Mouse (Mus musculus) G1E (cell line): ENCODE results near the gene Ces3b. TPM values are rescaled to one million over a fixed set of nuclear protein-coding genes. Genes with fewer than 3 reads are reported as not detected.
"Not testable (repeated sequence)": the region's sequence is repeated elsewhere in the genome, so short reads cannot be mapped to it uniquely, and the experiment has no call there.

Source experiments
- ATAC-seq: 2 replicates; pipeline ENCODE4 v1.8.0; 2016; ENCODE audit warnings: mild to moderate bottlenecking; ENCODE audit not compliant: insufficient number of reproducible peaks, poor library complexity, low FRiP score, severe bottlenecking; ENCODE audit errors: extremely low read depth
- DNase-seq: peaks from one replicate; pipeline ENCODE4 v3.0.0; 2012; ENCODE audit warnings: low spot score
- H3K27me3 ChIP-seq: 2 replicates; pipeline ENCODE4 v1.6.1; 2012; ENCODE audit warnings: mild to moderate bottlenecking, low read length, inconsistent platforms; ENCODE audit not compliant: insufficient read depth
- H3K36me3 ChIP-seq: replicated peaks from 2 replicates; pipeline ENCODE3; 2012; ENCODE audit warnings: mild to moderate bottlenecking, inconsistent platforms
- H3K4me1 ChIP-seq: 2 replicates; pipeline ENCODE4 v1.6.1; 2012; ENCODE audit warnings: low read depth, low read length, inconsistent platforms, mixed read lengths; ENCODE audit not compliant: insufficient read depth
- H3K4me3 ChIP-seq: 2 replicates; pipeline ENCODE4 v1.5.1; 2012; ENCODE audit warnings: low read depth, mild to moderate bottlenecking, inconsistent platforms, low read length, moderate library complexity, mixed read lengths
- H3K9me3 ChIP-seq: replicated peaks from 2 replicates; pipeline ENCODE4 v1.6.1; 2012; ENCODE audit warnings: inconsistent platforms
- CTCF ChIP-seq: IDR thresholded peaks from 2 replicates; pipeline ENCODE4 v1.5.1; 2012; ENCODE audit warnings: low read depth, low read length, inconsistent platforms, mixed read lengths
- GATA1 ChIP-seq: IDR thresholded peaks from 2 replicates; pipeline ENCODE4 v1.6.1; 2012; ENCODE audit warnings: borderline replicate concordance, low read length, inconsistent platforms, mixed read lengths
- GATA2 ChIP-seq: IDR thresholded peaks from 2 replicates; pipeline ENCODE4 v1.6.1; 2012; ENCODE audit warnings: low read depth, low read length, inconsistent platforms, borderline replicate concordance
- POLR2AphosphoS5 ChIP-seq: IDR thresholded peaks from 2 replicates; pipeline ENCODE4 v1.6.1; 2012; ENCODE audit warnings: low read depth, low read length, inconsistent platforms; ENCODE audit not compliant: insufficient replicate concordance
- TAL1 ChIP-seq: conservative IDR thresholded peaks from 2 replicates; pipeline ENCODE4 v1.6.1; 2012; ENCODE audit warnings: low read depth, low read length, inconsistent platforms, mixed read lengths
- polyA plus RNA-seq: library from polyadenylated mRNA; stranded (reverse); fragments of >175 nt; gene quantifications from 2 replicates; pipeline ENCODE4 v1.2.3, GENCODE M21; 2012
- total RNA-seq, 2 experiments: library from RNA; stranded (forward) in 1 of 2; stranded (reverse) in 1 of 2; fragments of 200-1000 nt in 1 of 2; fragments of >200 nt in 1 of 2; fragmentation: Nextera tagmentation in 1 of 2; gene quantifications; 2 replicates each; pipeline ENCODE4 v1.2.3; 2014 to 2017

Ces3b gene
- total and polyA plus RNA-seq, 3 experiments = 0.22 TPM; not detected in 2

DNA sequence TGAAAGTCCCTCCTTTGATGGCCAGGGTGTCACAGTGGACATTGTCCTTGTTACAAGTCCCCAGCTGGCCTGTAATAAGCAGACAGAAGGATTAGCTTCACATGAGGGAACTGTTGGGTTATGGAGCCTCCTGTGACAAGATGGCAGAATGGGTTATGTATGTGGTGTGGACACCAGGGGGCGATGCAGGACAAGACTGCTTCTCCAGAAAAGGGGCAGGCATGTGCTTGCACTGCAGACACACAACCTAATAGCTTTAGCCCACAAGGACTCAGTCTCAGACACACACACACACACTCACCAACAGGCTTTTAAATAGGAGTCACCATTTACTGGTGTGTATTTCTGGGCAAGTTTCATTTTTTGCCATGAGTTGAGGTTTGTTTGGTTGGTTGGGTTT lies 16.8 kb upstream of the Ces3b start:
- Histone ChIP-seq H3K9me3 (no peaks in the 10 kb centered on the region), H3K36me3 (no peaks in the 10 kb centered on the region), H3K27me3 (peaks cover 3% of the 10 kb centered on the region; the same call in 1 of the 2 replicates), H3K4me3 (no peak overlapping the region), H3K4me1 (no peaks in the 10 kb centered on the region)
- peak; percentile 40; the same call in 1 of the 2 replicates for ATAC-seq
- peak; percentile 8 for DNase-seq
- TF ChIP-seq GATA2 (no peak), POLR2AphosphoS5 (no peak), TAL1 (no peak), CTCF (no peak), GATA1 (no peak)

- H3K27me3 ChIP-seq, H3K36me3 ChIP-seq, ATAC-seq, H3K4me1 ChIP-seq, H3K9me3 ChIP-seq, H3K4me3 ChIP-seq, DNase-seq: not testable (repeated sequence)
Observed at GRCm38 (mm10) chr8:105067905-105068304, 15.6 kb upstream of the Ces3b start.

DNA sequence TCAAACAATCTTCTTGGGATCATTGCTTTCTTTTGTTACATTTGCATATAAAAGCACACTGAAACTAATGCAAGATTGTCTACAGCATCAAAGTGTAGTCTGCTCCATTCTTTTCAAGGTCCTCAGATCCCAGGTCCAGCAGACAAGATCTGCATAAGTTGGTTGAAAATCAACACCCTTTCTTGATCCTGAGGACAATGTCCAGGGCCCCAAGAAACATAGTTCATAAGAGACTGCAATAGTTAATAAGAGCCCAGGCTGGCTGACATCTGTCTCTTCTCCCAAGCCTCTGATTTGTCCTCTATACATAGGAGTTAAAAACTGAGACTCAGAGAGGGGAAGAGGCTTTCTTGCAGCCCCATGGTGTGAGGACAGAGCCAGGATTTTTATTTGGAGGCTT lies 14.6 kb upstream of the Ces3b start:
- TF ChIP-seq CTCF (no peak), POLR2AphosphoS5 (no peak), GATA1 (no peak), GATA2 (no peak), TAL1 (no peak)
- H3K36me3 ChIP-seq = no peaks in the 10 kb centered on the region
- ATAC-seq = no peak

DNA sequence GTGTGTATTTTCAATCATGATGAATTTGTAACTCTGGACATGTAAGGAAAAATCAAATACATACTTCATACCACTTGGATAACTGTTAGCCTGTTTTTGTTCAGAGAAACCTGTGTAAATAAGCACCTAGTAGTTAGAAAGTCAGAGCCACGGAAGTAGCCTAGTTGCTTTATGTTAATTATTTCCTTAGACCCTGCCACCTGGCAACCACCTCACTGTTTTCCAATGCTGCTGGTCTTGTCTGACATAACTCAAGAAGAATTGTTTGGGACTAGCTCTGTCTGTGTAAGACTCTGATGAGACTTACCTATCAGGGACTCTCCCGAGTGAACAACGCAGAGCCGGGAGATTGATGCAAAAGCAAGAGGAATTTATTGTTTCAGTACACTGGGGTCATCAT lies 7.0 kb upstream of the Ces3b start:
- TF ChIP-seq CTCF (no peak), GATA2 (no peak), TAL1 (no peak), POLR2AphosphoS5 (no peak), GATA1 (no peak)
- Histone ChIP-seq H3K27me3 (peaks cover 9% of the 10 kb centered on the region; the same call in 1 of the 2 replicates), H3K36me3 (no peaks in the 10 kb centered on the region), H3K4me3 (no peak overlapping the region), H3K9me3 (no peaks in the 10 kb centered on the region), H3K4me1 (no peaks in the 10 kb centered on the region)
- ATAC-seq = no peak
- DNase-seq = no peak

More for the DNA sequence above, 14.6 kb upstream of the Ces3b start:
- Histone ChIP-seq H3K27me3 (peaks cover 3% of the 10 kb centered on the region; the same call in 1 of the 2 replicates), H3K9me3 (no peaks in the 10 kb centered on the region), H3K4me1 (no peaks in the 10 kb centered on the region), H3K4me3 (no peak overlapping the region)
- DNase-seq = no peak

- peaks cover 9% of the 10 kb centered on the region; the same call in 1 of the 2 replicates for H3K27me3 ChIP-seq
- no peak for DNase-seq
- H3K9me3 ChIP-seq = no peaks in the 10 kb centered on the region
- TF ChIP-seq TAL1 (no peak), GATA1 (no peak), CTCF (no peak), GATA2 (no peak), POLR2AphosphoS5 (no peak)
- no peaks in the 10 kb centered on the region for H3K4me1 ChIP-seq
- no peaks in the 10 kb centered on the region for H3K36me3 ChIP-seq
- H3K4me3 ChIP-seq = no peak overlapping the region
- ATAC-seq = no peak
Observed at GRCm38 (mm10) chr8:105077071-105077470, 6.5 kb upstream of the Ces3b start.

GRCm38 (mm10) chr8:105078591-105078990 lies 5.0 kb upstream of the Ces3b start:
- Histone ChIP-seq H3K4me1 (no peaks in the 10 kb centered on the region), H3K9me3 (no peaks in the 10 kb centered on the region), H3K36me3 (no peaks in the 10 kb centered on the region), H3K27me3 (peaks cover 9% of the 10 kb centered on the region; the same call in 1 of the 2 replicates), H3K4me3 (no peak overlapping the region)
- TF ChIP-seq GATA2 = no peak
- no peak for TF ChIP-seq GATA1
- TF ChIP-seq CTCF = no peak
- no peak for TF ChIP-seq POLR2AphosphoS5
- TF ChIP-seq TAL1 = no peak
- DNase-seq = no peak
- no peak for ATAC-seq
